Mouse (Mus musculus): ENCODE measurements at regions not wholly inside any gene's neighbourhood (a gene's known extent, or its start where the extent isn't known, plus 50 kb on each side); places are given as distances from the start of the nearest gene placed in this dataset.

DNA sequence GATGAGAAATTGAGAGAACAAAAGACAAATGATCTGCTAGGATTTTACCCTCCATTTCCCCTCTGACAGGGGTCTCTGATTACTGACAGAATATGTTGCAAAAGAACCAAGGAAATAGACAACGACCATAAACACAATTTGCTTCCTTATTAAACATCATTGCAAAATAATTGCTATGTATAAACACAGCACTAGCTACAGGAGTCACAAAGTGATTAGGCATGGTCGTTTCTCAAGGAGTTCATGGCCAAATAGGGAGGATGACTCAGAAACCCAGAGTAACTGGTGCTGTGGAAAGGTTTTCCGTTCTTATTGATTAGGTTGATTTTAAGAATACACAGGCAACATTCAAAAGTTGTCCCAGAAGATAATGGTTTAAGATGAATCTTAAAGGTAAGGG lies 180.4 kb downstream of the Gm12728 start:
- Histone ChIP-seq H3K4me2 (ENCODE audit: low read depth) (no peak overlapping the region), H3K36me3 (replicated peaks; ENCODE audit: control insufficient read depth, insufficient read depth, low read depth) (no peaks in the 10 kb centered on the region), H3K9me3 (ENCODE audit: control insufficient read depth, low read length) (no peaks in the 10 kb centered on the region), H3K9ac (replicated peaks) (no peak overlapping the region), H3K4me1 (replicated peaks; ENCODE audit: control insufficient read depth in 2 of 2, insufficient read depth in 2 of 2, low read length in 1 of 2) (no peaks in the 10 kb centered on the region), H3K4me3 (ENCODE audit: insufficient read depth in 1 of 2, low read depth in 2 of 2, low read length in 2 of 2) (no peak overlapping the region), H3K27me3 (ENCODE audit: control insufficient read depth, insufficient read depth, low read length) (no peaks in the 10 kb centered on the region), H3K27ac (no peak overlapping the region)
- WGBS (ENCODE audit: insufficient replicate concordance), result 41% methylated on average over 3 of the region's 3 CpGs
- ATAC-seq (ENCODE audit: insufficient read depth) (no peak), DNase-seq (ENCODE audit: low read depth in 3 of 3, low spot score in 3 of 3) (no peak)
- TF ChIP-seq EP300 (IDR thresholded peaks at IDR 0.05; ENCODE audit: low read depth), result no peak
- TF ChIP-seq CTCF (IDR thresholded peaks at IDR 0.05; ENCODE audit: low read depth), result no peak

DNA sequence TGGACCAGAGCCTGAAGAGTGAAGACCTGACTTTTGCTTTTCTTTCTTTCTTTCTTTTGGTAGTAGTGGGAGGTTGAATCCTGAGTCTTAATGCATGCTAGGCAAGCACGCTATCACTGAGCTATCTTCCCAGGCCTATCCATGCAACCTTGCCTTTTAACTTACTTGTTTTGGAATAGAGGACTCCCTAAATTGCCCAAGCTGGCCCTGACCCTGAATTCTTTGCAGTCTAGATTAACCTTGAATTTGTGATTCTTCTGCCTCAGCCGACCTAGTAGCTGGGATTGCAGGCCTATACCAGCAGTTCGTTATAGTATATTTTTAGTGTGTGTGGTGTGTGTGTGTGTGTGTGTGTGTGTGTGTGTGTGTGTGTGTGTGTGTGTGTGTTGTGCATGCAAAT lies 183.1 kb downstream of the Gm12728 start:
- DNase-seq (ENCODE audit: low read depth in 3 of 3, low spot score in 3 of 3) (no peak), ATAC-seq (ENCODE audit: insufficient read depth) (no peak)
- H3K36me3 ChIP-seq (replicated peaks; ENCODE audit: control insufficient read depth, insufficient read depth, low read depth), result no peaks in the 10 kb centered on the region
- no peaks in the 10 kb centered on the region for H3K27me3 ChIP-seq (ENCODE audit: control insufficient read depth, insufficient read depth, low read length)
- H3K9me3 ChIP-seq (ENCODE audit: control insufficient read depth, low read length), result no peaks in the 10 kb centered on the region
- H3K4me2 ChIP-seq (ENCODE audit: low read depth), result no peak overlapping the region
- H3K4me3 ChIP-seq (ENCODE audit: insufficient read depth in 1 of 2, low read depth in 2 of 2, low read length in 2 of 2), result no peak overlapping the region
- no peak overlapping the region for H3K9ac ChIP-seq (replicated peaks)
- no peak overlapping the region for H3K27ac ChIP-seq
- WGBS (ENCODE audit: insufficient replicate concordance), result 66% methylated on average over 3 of the region's 3 CpGs
- no peaks in the 10 kb centered on the region for H3K4me1 ChIP-seq (replicated peaks; ENCODE audit: control insufficient read depth in 2 of 2, insufficient read depth in 2 of 2, low read length in 1 of 2)
- TF ChIP-seq EP300 (IDR thresholded peaks at IDR 0.05; ENCODE audit: low read depth), result no peak
- no peak for TF ChIP-seq CTCF (IDR thresholded peaks at IDR 0.05; ENCODE audit: low read depth)

DNA sequence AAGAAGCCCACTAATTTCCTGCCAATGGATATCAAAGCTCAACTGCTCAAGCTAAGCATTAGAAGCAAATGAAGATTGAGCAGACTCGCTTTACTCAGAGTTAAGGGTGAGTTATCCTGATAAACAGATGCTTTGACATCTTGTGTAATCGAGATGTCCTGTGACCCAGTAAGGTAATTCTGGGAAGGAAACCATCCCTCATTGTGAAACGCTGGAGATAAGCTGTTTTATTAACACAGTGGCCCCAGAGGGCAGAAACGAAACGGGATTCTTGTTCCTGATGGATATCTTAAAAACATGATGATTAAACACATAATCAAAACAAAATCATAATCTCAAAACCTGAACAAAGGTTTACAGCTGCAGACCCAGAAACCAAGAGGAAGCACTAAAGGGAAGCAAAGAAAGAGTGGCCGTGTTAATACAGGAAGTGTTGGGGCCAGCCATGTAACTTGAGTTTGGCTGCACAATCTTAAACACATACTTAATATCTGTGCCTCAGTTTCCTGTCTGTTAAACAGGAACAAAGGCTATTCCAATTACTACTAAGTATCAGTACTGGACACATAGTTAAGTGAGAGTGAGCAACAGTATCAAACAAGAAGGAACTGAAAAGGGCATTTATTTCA lies 184.2 kb downstream of the Gm12728 start:
- no peak for ATAC-seq (ENCODE audit: insufficient read depth)
- Histone ChIP-seq H3K4me2 (ENCODE audit: low read depth) (no peak overlapping the region), H3K9me3 (ENCODE audit: control insufficient read depth, low read length) (no peaks in the 10 kb centered on the region), H3K9ac (replicated peaks) (no peak overlapping the region), H3K27ac (no peak overlapping the region), H3K27me3 (ENCODE audit: control insufficient read depth, insufficient read depth, low read length) (no peaks in the 10 kb centered on the region), H3K4me1 (replicated peaks; ENCODE audit: control insufficient read depth in 2 of 2, insufficient read depth in 2 of 2, low read length in 1 of 2) (no peaks in the 10 kb centered on the region), H3K4me3 (ENCODE audit: insufficient read depth in 1 of 2, low read depth in 2 of 2, low read length in 2 of 2) (no peak overlapping the region), H3K36me3 (replicated peaks; ENCODE audit: control insufficient read depth, insufficient read depth, low read depth) (no peaks in the 10 kb centered on the region)
- no peak for TF ChIP-seq CTCF (IDR thresholded peaks at IDR 0.05; ENCODE audit: low read depth)
- TF ChIP-seq EP300 (IDR thresholded peaks at IDR 0.05; ENCODE audit: low read depth), result no peak
- WGBS (ENCODE audit: insufficient replicate concordance), result 16% methylated on average over 6 of the region's 6 CpGs
- no peak for DNase-seq (ENCODE audit: low read depth in 3 of 3, low spot score in 3 of 3)

DNA sequence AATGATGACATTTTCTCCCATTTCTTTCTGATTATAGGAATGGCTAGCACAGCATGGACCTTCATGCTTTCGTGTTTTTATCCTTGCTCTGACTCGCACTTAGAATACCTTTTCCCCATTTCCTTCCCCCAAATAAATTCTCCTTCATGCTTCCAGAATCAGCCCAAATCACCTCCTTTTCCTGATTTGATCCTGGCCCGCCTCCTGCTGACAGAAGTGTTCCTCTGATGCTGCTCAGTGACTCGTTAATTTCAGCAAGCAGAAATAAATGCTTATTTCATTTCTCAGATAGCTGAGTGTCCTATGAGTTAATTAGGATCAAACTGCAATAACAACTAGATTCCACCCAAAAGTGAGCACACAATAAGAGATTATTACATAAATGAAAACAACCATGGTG lies 185.3 kb downstream of the Gm12728 start:
- H3K9ac ChIP-seq (replicated peaks), result no peak overlapping the region
- H3K9me3 ChIP-seq (ENCODE audit: control insufficient read depth, low read length), result no peaks in the 10 kb centered on the region
- WGBS (ENCODE audit: insufficient replicate concordance), result 52% methylated on average over 4 of the region's 4 CpGs
- no peaks in the 10 kb centered on the region for H3K27me3 ChIP-seq (ENCODE audit: control insufficient read depth, insufficient read depth, low read length)
- no peak overlapping the region for H3K27ac ChIP-seq
- no peaks in the 10 kb centered on the region for H3K4me1 ChIP-seq (replicated peaks; ENCODE audit: control insufficient read depth in 2 of 2, insufficient read depth in 2 of 2, low read length in 1 of 2)
- DNase-seq (ENCODE audit: low read depth in 3 of 3, low spot score in 3 of 3) (no peak), ATAC-seq (ENCODE audit: insufficient read depth) (no peak)
- H3K36me3 ChIP-seq (replicated peaks; ENCODE audit: control insufficient read depth, insufficient read depth, low read depth), result no peaks in the 10 kb centered on the region
- TF ChIP-seq EP300 (IDR thresholded peaks at IDR 0.05; ENCODE audit: low read depth) (no peak), CTCF (IDR thresholded peaks at IDR 0.05; ENCODE audit: low read depth) (no peak)
- H3K4me2 ChIP-seq (ENCODE audit: low read depth), result no peak overlapping the region
- H3K4me3 ChIP-seq (ENCODE audit: insufficient read depth in 1 of 2, low read depth in 2 of 2, low read length in 2 of 2), result no peak overlapping the region

DNA sequence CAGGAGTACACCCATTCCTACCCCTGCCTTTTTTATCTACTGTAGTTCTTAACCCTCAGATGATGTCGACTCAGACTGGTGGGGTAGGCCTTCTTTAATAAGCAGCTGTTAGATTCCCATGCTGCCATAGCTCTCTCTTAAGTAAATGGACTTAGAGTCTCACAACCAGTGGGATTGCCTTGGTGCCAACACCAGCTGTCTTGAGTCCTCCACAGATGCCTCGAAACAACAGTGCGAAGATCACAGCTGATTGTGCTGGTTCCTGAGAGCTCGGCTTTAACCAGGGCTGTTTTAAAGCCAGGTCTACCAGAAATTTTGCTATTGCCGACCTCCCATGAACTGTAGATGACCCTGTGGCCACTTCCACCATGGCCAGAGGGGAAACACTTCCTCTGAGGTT lies 189.4 kb downstream of the Gm12728 start:
- 61% methylated on average over 5 of the region's 5 CpGs for WGBS (ENCODE audit: insufficient replicate concordance)
- H3K4me3 ChIP-seq (ENCODE audit: insufficient read depth in 1 of 2, low read depth in 2 of 2, low read length in 2 of 2), result no peak overlapping the region
- H3K9me3 ChIP-seq (ENCODE audit: control insufficient read depth, low read length), result no peaks in the 10 kb centered on the region
- no peak overlapping the region for H3K9ac ChIP-seq (replicated peaks)
- no peaks in the 10 kb centered on the region for H3K4me1 ChIP-seq (replicated peaks; ENCODE audit: control insufficient read depth in 2 of 2, insufficient read depth in 2 of 2, low read length in 1 of 2)
- DNase-seq (ENCODE audit: low read depth in 3 of 3, low spot score in 3 of 3) (no peak), ATAC-seq (ENCODE audit: insufficient read depth) (no peak)
- no peaks in the 10 kb centered on the region for H3K27me3 ChIP-seq (ENCODE audit: control insufficient read depth, insufficient read depth, low read length)
- no peaks in the 10 kb centered on the region for H3K36me3 ChIP-seq (replicated peaks; ENCODE audit: control insufficient read depth, insufficient read depth, low read depth)
- H3K4me2 ChIP-seq (ENCODE audit: low read depth), result no peak overlapping the region
- no peak for TF ChIP-seq EP300 (IDR thresholded peaks at IDR 0.05; ENCODE audit: low read depth)
- no peak for TF ChIP-seq CTCF (IDR thresholded peaks at IDR 0.05; ENCODE audit: low read depth)
- no peak overlapping the region for H3K27ac ChIP-seq

Data from liver, embryonic 14.5 days (tissue).